Mouse (Mus musculus): ENCODE results near the gene Loxl4. TPM values are rescaled to one million over a fixed set of nuclear protein-coding genes. Genes with fewer than 3 reads are reported as not detected.

Gene Loxl4
- polyA plus RNA-seq, 1 experiment from 2014 or later, result 0.18 TPM

Other genes with a start within 250 kb of the Loxl4 start
- gene Crtac1, start 181.0 kb downstream of the Loxl4 start, polyA plus RNA-seq (2016; fragmentation: Nextera tagmentation; extraction: Ambion mirVana), result 5.5 and 8.8 TPM in 2 replicates
- 15.4 and 25.0 TPM in 2 replicates for gene R3hcc1l, start 94.1 kb downstream of the Loxl4 start, polyA plus RNA-seq (2016; fragmentation: Nextera tagmentation; extraction: Ambion mirVana)
- 0.68 and 1.3 TPM in 2 replicates for gene Pyroxd2, start 140.0 kb upstream of the Loxl4 start, polyA plus RNA-seq (2016; fragmentation: Nextera tagmentation; extraction: Ambion mirVana)
- 19.2 and 21.6 TPM in 2 replicates for gene Hps1, start 167.2 kb upstream of the Loxl4 start, polyA plus RNA-seq (2016; fragmentation: Nextera tagmentation; extraction: Ambion mirVana)